Mouse (Mus musculus): ENCODE results near the gene Syn3.

Gene Syn3

GRCm38 (mm10) chr10:86367346-86367745 is 131.3 kb downstream of the Syn3 start:
- no peak for DNase-seq (ENCODE audit: low spot score)

GRCm38 (mm10) chr10:86365632-86366092 is 133.0 kb downstream of the Syn3 start:
- no peak for DNase-seq (ENCODE audit: low spot score)

- DNase-seq (ENCODE audit: low spot score): no peak
Measured at GRCm38 (mm10) chr10:86363669-86364309, 134.9 kb downstream of the Syn3 start.

GRCm38 (mm10) chr10:86359699-86360098 is 139.0 kb downstream of the Syn3 start:
- DNase-seq (ENCODE audit: low spot score): no peak

- no peak for DNase-seq (ENCODE audit: low spot score)
Measured at GRCm38 (mm10) chr10:86359208-86359607, 139.5 kb downstream of the Syn3 start.

GRCm38 (mm10) chr10:86358307-86358975 is 140.3 kb downstream of the Syn3 start:
- DNase-seq (ENCODE audit: low spot score): no peak

- DNase-seq (ENCODE audit: low spot score): peak; percentile 69
Measured at GRCm38 (mm10) chr10:86356819-86357563, 141.7 kb downstream of the Syn3 start.

- peak; percentile 77 for DNase-seq (ENCODE audit: low spot score)
Measured at GRCm38 (mm10) chr10:86352521-86352920, 146.2 kb downstream of the Syn3 start.

GRCm38 (mm10) chr10:86351287-86351686 is 147.4 kb downstream of the Syn3 start:
- DNase-seq (ENCODE audit: low spot score): peak; percentile 55

GRCm38 (mm10) chr10:86346235-86346840 is 152.4 kb downstream of the Syn3 start:
- no peak for DNase-seq (ENCODE audit: low spot score)

- DNase-seq (ENCODE audit: low spot score): no peak
Measured at GRCm38 (mm10) chr10:86345645-86346044, 153.1 kb downstream of the Syn3 start.

GRCm38 (mm10) chr10:86344654-86345053 is 154.0 kb downstream of the Syn3 start:
- DNase-seq (ENCODE audit: low spot score): no peak

- DNase-seq (ENCODE audit: low spot score): no peak
Measured at GRCm38 (mm10) chr10:86343931-86344330, 154.8 kb downstream of the Syn3 start.

- DNase-seq (ENCODE audit: low spot score): no peak
Measured at GRCm38 (mm10) chr10:86343362-86343761, 155.3 kb downstream of the Syn3 start.

GRCm38 (mm10) chr10:86342713-86343112 is 156.0 kb downstream of the Syn3 start:
- no peak for DNase-seq (ENCODE audit: low spot score)

GRCm38 (mm10) chr10:86342151-86342550 is 156.5 kb downstream of the Syn3 start:
- DNase-seq (ENCODE audit: low spot score): no peak

- DNase-seq (ENCODE audit: low spot score): no peak
Measured at GRCm38 (mm10) chr10:86341589-86341988, 157.1 kb downstream of the Syn3 start.

GRCm38 (mm10) chr10:86340991-86341527 is 157.6 kb downstream of the Syn3 start:
- no peak for DNase-seq (ENCODE audit: low spot score)

- DNase-seq (ENCODE audit: low spot score): peak; percentile 37
Measured at GRCm38 (mm10) chr10:86340421-86340820, 158.3 kb downstream of the Syn3 start.

- no peak for DNase-seq (ENCODE audit: low spot score)
Measured at GRCm38 (mm10) chr10:86339649-86340379, 158.9 kb downstream of the Syn3 start.

GRCm38 (mm10) chr10:86339121-86339520 is 159.6 kb downstream of the Syn3 start:
- no peak for DNase-seq (ENCODE audit: low spot score)

Measured in c-Kit-positive CD71-positive TER-119-positive erythroid progenitor cells, embryonic 14.5 days (primary cell).